Mouse (Mus musculus) olfactory bulb, adult 2 months (tissue): Measurements from ENCODE around the gene Plk3.

ENCODE experiments used
- CTCF ChIP-seq: fragments of 200-500 bp; IDR thresholded peaks from 2 replicates; pipeline ENCODE4 v1.5.1; 2012; ENCODE audit warnings: low read depth, mild to moderate bottlenecking, low read length, moderate library complexity; ENCODE audit not compliant: insufficient read depth
- POLR2A ChIP-seq: fragments of 200-500 bp; IDR thresholded peaks from 2 replicates; pipeline ENCODE4 v1.6.1; 2012; ENCODE audit warnings: mild to moderate bottlenecking, low read depth, low read length, moderate library complexity; ENCODE audit not compliant: insufficient read depth

GRCm38 (mm10) chr4:117100036-117100435 is 33.7 kb downstream of the Plk3 start:
- TF ChIP-seq POLR2A: no peak
- TF ChIP-seq CTCF: no peak
